Mouse (Mus musculus) midbrain, postnatal 0 days (tissue): ENCODE results near the gene Slc25a25. TPM values are rescaled to one million over a fixed set of nuclear protein-coding genes. Genes with fewer than 3 reads are reported as not detected.
"Not testable (repeated sequence)": the region's sequence is repeated elsewhere in the genome, so short reads cannot be mapped to it uniquely, and the experiment has no call there.

Experiments used
- ATAC-seq: fragments of 200-750 bp; cut with Nextera tagmentation; 2 replicates; pipeline ENCODE4 v1.8.0; 2017; ENCODE audit warnings: moderate number of reproducible peaks, mild to moderate bottlenecking, moderate TSS enrichment, moderate library complexity; ENCODE audit not compliant: low FRiP score
- DNase-seq: peaks from one replicate; pipeline ENCODE4 v3.0.0-alpha.2; 2015; ENCODE audit warnings: low spot score
- H3K27ac ChIP-seq: fragments of 300-500 bp; sonication (generic); 2 replicates; pipeline ENCODE4 v1.5.1; 2014; ENCODE audit warnings: low read depth, mild to moderate bottlenecking, low read length, mixed read lengths
- H3K27me3 ChIP-seq: fragments of 300-500 bp; sonication (generic); 2 replicates; pipeline ENCODE4 v1.6.1; 2014; ENCODE audit warnings: low read length, control low read depth, mixed read lengths; ENCODE audit not compliant: insufficient read depth
- H3K36me3 ChIP-seq: fragments of 300-500 bp; sonication (generic); 2 replicates; pipeline ENCODE4 v1.6.1; 2014; ENCODE audit warnings: low read length, control low read depth, mixed read lengths; ENCODE audit not compliant: insufficient read depth
- H3K4me1 ChIP-seq: fragments of 300-500 bp; sonication (generic); 2 replicates; pipeline ENCODE4 v1.6.1; 2014; ENCODE audit warnings: mild to moderate bottlenecking, control low read depth, antibody characterized with exemption, low read length, mixed read lengths; ENCODE audit not compliant: insufficient read depth
- H3K4me2 ChIP-seq: fragments of 300-500 bp; sonication (generic); 2 replicates; pipeline ENCODE4 v1.6.1; 2014; ENCODE audit warnings: low read depth, mild to moderate bottlenecking, low read length, mixed read lengths; ENCODE audit not compliant: poor library complexity, severe bottlenecking
- H3K4me3 ChIP-seq: fragments of 300-500 bp; sonication (generic); 2 replicates; pipeline ENCODE4 v1.5.1; 2014; ENCODE audit warnings: low read depth, mild to moderate bottlenecking, low read length, moderate library complexity
- H3K9ac ChIP-seq: fragments of 300-500 bp; sonication (generic); replicated peaks from 2 replicates; pipeline ENCODE4 v1.6.1; 2014; ENCODE audit warnings: mild to moderate bottlenecking, low read length, moderate library complexity, mixed read lengths; ENCODE audit not compliant: poor library complexity, severe bottlenecking
- H3K9me3 ChIP-seq: fragments of 300-500 bp; sonication (generic); 2 replicates; pipeline ENCODE4 v1.6.1; 2016; ENCODE audit warnings: low read length, control low read depth
- CTCF ChIP-seq: IDR thresholded peaks from 2 replicates; pipeline ENCODE4 v1.5.1; 2016; ENCODE audit warnings: antibody characterized with exemption, mild to moderate bottlenecking
- WGBS: fragments of 180-500 bp; shearing (Covaris S2); extraction: QIAGEN DNeasy Blood & Tissue Kit; methylation state at CpG from one replicate; pipeline ENCODE4 v1.1.7; 2014; 5-methylcytosine and 5-hydroxymethylcytosine counted together
- polyA plus RNA-seq: library from polyadenylated mRNA; unstranded; fragments of >200 nt; fragmentation: Nextera tagmentation; extraction: Ambion mirVana; gene quantifications from 2 replicates; pipeline ENCODE4 v1.2.1, GENCODE M21; 2015
- total RNA-seq: library from RNA; depleted of rRNA; stranded (reverse); fragments of >200 nt; gene quantifications from 2 replicates; pipeline ENCODE4 v1.2.3, GENCODE M21; 2014

Slc25a25 gene
- total and polyA plus RNA-seq, 2 experiments from 2014 or later = 53.4 to 69.2 TPM

- H3K27ac ChIP-seq = no peak overlapping the region
- no peak for DNase-seq
- no peak overlapping the region for H3K4me2 ChIP-seq
- H3K27me3 ChIP-seq = no peaks in the 10 kb centered on the region
- H3K4me3 ChIP-seq = no peak overlapping the region
- H3K36me3 ChIP-seq = no peaks in the 10 kb centered on the region
- WGBS = 82% methylated on average over 12 of the region's 12 CpGs
- H3K9ac ChIP-seq = no peak overlapping the region
- ATAC-seq = no peak
- no peak for TF ChIP-seq CTCF
- no peaks in the 10 kb centered on the region for H3K4me1 ChIP-seq
- no peaks in the 10 kb centered on the region for H3K9me3 ChIP-seq
Observed at GRCm38 (mm10) chr2:32493301-32493701, 42.1 kb upstream of the Slc25a25 start.

DNA sequence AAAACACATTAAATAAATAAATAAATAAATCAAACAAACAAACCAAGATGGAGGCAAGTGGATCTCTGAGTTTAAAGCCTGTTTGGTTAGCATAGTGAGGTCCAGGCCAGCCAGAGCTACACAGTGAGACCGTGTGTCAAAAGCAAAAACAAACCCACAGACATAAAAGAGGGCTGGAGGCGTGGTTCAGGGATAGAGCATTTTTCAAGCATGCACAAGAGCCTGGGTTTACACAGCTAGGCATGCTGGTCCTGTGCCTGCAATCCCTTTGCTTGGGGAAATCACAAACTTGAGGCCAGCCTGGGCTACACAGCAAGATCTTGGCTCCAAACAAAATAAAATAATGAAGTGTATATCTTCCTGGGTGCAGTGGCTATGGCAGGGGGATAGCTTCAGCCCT lies 41.4 kb upstream of the Slc25a25 start:
- no peaks in the 10 kb centered on the region for H3K9me3 ChIP-seq
- ATAC-seq (no peak), DNase-seq (no peak)
- no peaks in the 10 kb centered on the region for H3K27me3 ChIP-seq
- H3K4me1 ChIP-seq = no peaks in the 10 kb centered on the region
- no peaks in the 10 kb centered on the region for H3K36me3 ChIP-seq
- H3K9ac ChIP-seq = no peak overlapping the region
- TF ChIP-seq CTCF = no peak
- H3K4me3 ChIP-seq = no peak overlapping the region
- WGBS = 74% methylated on average over 2 of the region's 2 CpGs
- H3K27ac ChIP-seq = no peak overlapping the region
- H3K4me2 ChIP-seq = no peak overlapping the region

- not testable (repeated sequence) for H3K27me3 ChIP-seq, H3K4me3 ChIP-seq, H3K4me2 ChIP-seq, ATAC-seq, H3K27ac ChIP-seq, H3K36me3 ChIP-seq, DNase-seq, H3K9ac ChIP-seq, H3K9me3 ChIP-seq, H3K4me1 ChIP-seq
Observed at GRCm38 (mm10) chr2:32490730-32491129, 39.5 kb upstream of the Slc25a25 start.

DNA sequence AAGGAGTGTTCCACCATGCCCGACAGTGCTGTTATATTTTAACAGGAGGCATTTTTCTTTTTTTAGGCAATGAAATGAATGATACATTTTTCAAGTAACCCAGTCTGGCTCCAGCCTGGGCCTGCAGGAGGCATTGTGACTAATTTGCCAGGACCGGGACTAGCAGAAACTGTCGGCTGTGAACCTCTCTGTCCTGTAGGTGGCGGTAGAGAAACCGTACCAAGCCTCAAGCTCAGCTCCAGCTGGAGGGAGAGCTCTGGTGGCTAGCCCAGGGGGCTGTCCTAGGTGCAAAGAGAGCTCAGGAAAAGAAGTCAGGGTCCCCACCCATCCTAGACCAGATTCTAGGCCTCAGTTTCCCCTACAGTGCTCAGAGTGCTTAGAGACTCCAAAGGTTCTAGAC lies 37.4 kb upstream of the Slc25a25 start:
- DNase-seq (peak; percentile 90), ATAC-seq (peak; percentile 66; the same call in 1 of the 2 replicates)
- Histone ChIP-seq H3K4me1 (no peaks in the 10 kb centered on the region), H3K27me3 (no peaks in the 10 kb centered on the region), H3K4me2 (no peak overlapping the region), H3K9me3 (no peaks in the 10 kb centered on the region), H3K4me3 (no peak overlapping the region), H3K9ac (no peak overlapping the region), H3K36me3 (no peaks in the 10 kb centered on the region), H3K27ac (no peak overlapping the region)
- WGBS = under 1% methylated on average over 5 of the region's 5 CpGs
- TF ChIP-seq CTCF = peak; percentile 87

GRCm38 (mm10) chr2:32487124-32487623 lies 35.9 kb upstream of the Slc25a25 start:
- peak; percentile 85 for TF ChIP-seq CTCF
- H3K36me3 ChIP-seq = no peaks in the 10 kb centered on the region
- no peak overlapping the region for H3K4me3 ChIP-seq
- no peak overlapping the region for H3K27ac ChIP-seq
- H3K4me2 ChIP-seq = no peak overlapping the region
- H3K4me1 ChIP-seq = no peaks in the 10 kb centered on the region
- no peaks in the 10 kb centered on the region for H3K27me3 ChIP-seq
- no peaks in the 10 kb centered on the region for H3K9me3 ChIP-seq
- no peak overlapping the region for H3K9ac ChIP-seq
- WGBS = 4% methylated on average over 6 of the region's 6 CpGs
- ATAC-seq (peak; percentile 38; the same call in 1 of the 2 replicates), DNase-seq (peak; percentile 91)

GRCm38 (mm10) chr2:32486155-32486554 lies 34.9 kb upstream of the Slc25a25 start:
- ATAC-seq (no peak), DNase-seq (no peak)
- H3K27me3 ChIP-seq = no peaks in the 10 kb centered on the region
- H3K4me3 ChIP-seq = no peak overlapping the region
- no peak overlapping the region for H3K4me2 ChIP-seq
- 89% methylated on average over 9 of the region's 9 CpGs for WGBS
- no peak for TF ChIP-seq CTCF
- H3K4me1 ChIP-seq = no peaks in the 10 kb centered on the region
- H3K9me3 ChIP-seq = no peaks in the 10 kb centered on the region
- H3K9ac ChIP-seq = no peak overlapping the region
- H3K36me3 ChIP-seq = no peaks in the 10 kb centered on the region
- no peak overlapping the region for H3K27ac ChIP-seq
